Mouse (Mus musculus) hindbrain, embryonic 15.5 days (tissue): Measurements from ENCODE around the gene Gm44579. TPM values are rescaled to one million over a fixed set of nuclear protein-coding genes. Genes with fewer than 3 reads are reported as not detected.

Experiments used
- ATAC-seq: fragments of 200-750 bp; cut with Nextera tagmentation; 2 replicates; pipeline ENCODE4 v1.8.0; 2017; ENCODE audit warnings: low read depth, moderate number of reproducible peaks, moderate TSS enrichment; ENCODE audit not compliant: low FRiP score
- H3K27ac ChIP-seq: fragments of 300-500 bp; sonication (generic); replicated peaks from 2 replicates; pipeline ENCODE4 v1.5.1; 2015; ENCODE audit warnings: mild to moderate bottlenecking, inconsistent platforms
- H3K27me3 ChIP-seq: fragments of 300-500 bp; sonication (generic); 2 replicates; pipeline ENCODE4 v1.6.1; 2015; ENCODE audit warnings: control low read depth, inconsistent platforms
- H3K36me3 ChIP-seq: fragments of 300-500 bp; sonication (generic); 2 replicates; pipeline ENCODE4 v1.6.1; 2015; ENCODE audit warnings: control low read depth, inconsistent platforms
- H3K4me1 ChIP-seq: fragments of 300-500 bp; sonication (generic); replicated peaks from 2 replicates; pipeline ENCODE4 v1.6.1; 2015; ENCODE audit warnings: control low read depth, inconsistent platforms
- H3K4me2 ChIP-seq: fragments of 300-500 bp; sonication (generic); 2 replicates; pipeline ENCODE4 v1.6.1; 2015; ENCODE audit warnings: moderate library complexity, mild to moderate bottlenecking, inconsistent platforms
- H3K4me3 ChIP-seq: fragments of 300-500 bp; sonication (generic); 2 replicates; pipeline ENCODE4 v1.5.1; 2015; ENCODE audit warnings: mild to moderate bottlenecking, inconsistent platforms
- H3K9ac ChIP-seq: fragments of 300-500 bp; sonication (generic); 2 replicates; pipeline ENCODE4 v1.6.1; 2015; ENCODE audit warnings: inconsistent platforms
- H3K9me3 ChIP-seq: fragments of 300-500 bp; sonication (generic); 2 replicates; pipeline ENCODE4 v1.6.1; 2016; ENCODE audit warnings: control low read depth, inconsistent platforms
- WGBS: fragments of 180-500 bp; shearing (Covaris S2); methylation state at CpG from one replicate; pipeline ENCODE4 v1.1.7; 2015; 5-methylcytosine and 5-hydroxymethylcytosine counted together
- polyA plus RNA-seq: library from polyadenylated mRNA; unstranded; fragments of >200 nt; fragmentation: Nextera tagmentation; extraction: Ambion mirVana; gene quantifications from 2 replicates; pipeline ENCODE4 v1.2.1, GENCODE M21; 2015

Gene Gm44579
- polyA plus RNA-seq, 1 experiment from 2014 or later: not detected

DNA sequence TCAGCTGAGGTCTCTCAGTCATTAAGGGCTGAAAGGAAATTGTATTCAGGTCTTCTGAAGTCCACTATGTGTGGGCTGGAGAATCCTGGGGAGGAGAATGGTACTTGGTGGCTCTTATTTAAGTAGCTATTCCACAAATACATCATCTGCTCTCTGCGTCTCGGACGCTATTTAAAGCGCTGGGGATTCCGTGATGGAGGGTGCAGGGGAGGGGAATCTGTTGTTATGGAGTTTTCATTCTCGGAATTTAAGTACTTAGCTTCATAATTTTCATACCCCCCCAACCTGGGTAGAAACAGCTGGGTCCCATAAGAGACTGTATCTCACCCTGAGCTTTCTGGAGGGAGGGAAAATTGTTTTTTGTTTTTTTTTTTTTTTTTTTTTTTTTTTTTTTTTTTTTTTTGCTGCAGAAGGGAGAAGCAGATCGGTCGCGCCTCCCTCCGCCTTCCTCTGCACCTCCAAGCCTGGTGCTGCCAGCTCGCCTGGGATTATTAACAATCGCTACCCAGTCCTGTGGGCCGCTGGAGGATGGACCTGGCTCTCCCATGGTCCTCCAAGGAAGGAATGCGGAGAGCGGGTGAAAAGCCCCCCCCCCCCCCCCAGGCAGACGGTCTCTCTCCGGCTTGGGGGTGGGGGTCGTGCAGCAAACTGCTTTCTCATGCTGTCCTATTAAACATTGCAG is 53.7 kb downstream of the Gm44579 start, which contains the start of gene Ccdc184:
TSS of gene Ccdc184 (plus strand) at position 196 of the 682 bp plus-strand sequence.
- no peaks in the 10 kb centered on the region for H3K9me3 ChIP-seq
- peak within 1 kb of the TSS; percentile 68 for H3K9ac ChIP-seq
- H3K36me3 ChIP-seq: no peaks in the 10 kb centered on the region
- H3K27ac ChIP-seq: peak within 1 kb of the TSS; percentile 95
- peak within 1 kb of the TSS; percentile 58 for H3K4me3 ChIP-seq
- ATAC-seq: peak; percentile 83
- peaks cover 44% of the 10 kb centered on the region for H3K4me1 ChIP-seq
- H3K4me2 ChIP-seq: peak within 1 kb of the TSS; percentile 82
- under 1% methylated on average over 18 of the region's 18 CpGs for WGBS
- no peaks in the 10 kb centered on the region; the same call in 1 of the 2 replicates for H3K27me3 ChIP-seq

- Histone ChIP-seq H3K4me1 (peaks cover 29% of the 10 kb centered on the region), H3K9ac (no peak within 1 kb of the TSS), H3K27ac (no peak within 1 kb of the TSS), H3K36me3 (no peaks in the 10 kb centered on the region), H3K4me3 (no peak within 1 kb of the TSS), H3K4me2 (0 out of 2 replicates have a peak within 1 kb of the TSS, but pooled peaks have one; percentile 82), H3K9me3 (no peaks in the 10 kb centered on the region), H3K27me3 (no peaks in the 10 kb centered on the region; the same call in 1 of the 2 replicates)
- 86% methylated on average over 5 of the region's 5 CpGs for WGBS
- no peak for ATAC-seq
Observed at GRCm38 (mm10) chr15:98165525-98165924, 55.3 kb downstream of the Gm44579 start, which contains the start of gene Asb8. Asb8 (minus strand) TSS chr15:98165625.

- H3K9me3 ChIP-seq: no peaks in the 10 kb centered on the region
- H3K4me2 ChIP-seq: no peak overlapping the region
- H3K4me3 ChIP-seq: no peak overlapping the region
- no peaks in the 10 kb centered on the region; the same call in 1 of the 2 replicates for H3K27me3 ChIP-seq
- H3K9ac ChIP-seq: no peak overlapping the region
- no peaks in the 10 kb centered on the region for H3K36me3 ChIP-seq
- H3K27ac ChIP-seq: no peak overlapping the region
- ATAC-seq: no peak
- H3K4me1 ChIP-seq: peaks cover 6% of the 10 kb centered on the region
- WGBS: 77% methylated on average over 4 of the region's 4 CpGs
Observed at GRCm38 (mm10) chr15:98162561-98162960, 58.2 kb downstream of the Gm44579 start.

DNA sequence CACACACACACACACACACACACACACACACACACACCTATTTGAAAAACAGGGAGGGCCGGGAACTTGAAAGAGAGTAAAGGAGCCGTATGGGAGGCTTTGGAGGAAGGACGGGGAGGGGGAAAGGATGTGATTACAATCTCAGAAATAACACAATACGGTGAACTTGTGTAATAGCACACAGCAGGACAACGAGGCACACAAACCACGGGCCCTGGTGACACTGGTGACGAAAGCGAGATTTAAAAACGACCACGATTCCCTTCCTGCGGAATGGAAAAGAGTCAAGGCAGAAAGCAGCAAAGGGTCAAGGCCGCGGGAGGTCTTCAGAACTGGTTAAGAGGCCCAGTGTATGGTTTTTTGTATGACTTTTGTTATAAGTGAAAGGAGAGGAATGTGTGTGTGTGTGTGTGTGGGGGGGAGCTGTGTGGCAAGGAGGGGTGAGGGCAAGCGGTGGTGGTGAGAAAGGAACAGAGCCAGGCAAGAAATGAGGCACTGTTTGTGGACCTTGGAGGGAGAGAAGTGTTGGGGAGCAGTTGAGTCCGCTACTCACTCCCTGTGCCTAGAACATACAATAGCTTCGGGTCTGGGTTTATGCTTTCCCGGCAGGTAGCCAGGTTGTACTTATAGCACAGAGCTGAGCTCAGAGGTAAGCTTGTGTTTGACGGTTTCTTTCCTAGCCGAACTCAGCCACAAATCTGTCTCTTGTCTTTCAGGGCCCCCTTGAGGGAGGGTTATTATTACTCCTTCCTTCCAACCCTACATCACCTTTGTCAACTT is 59.6 kb downstream of the Gm44579 start:
- no peaks in the 10 kb centered on the region; the same call in 1 of the 2 replicates for H3K27me3 ChIP-seq
- 53% methylated on average over 19 of the region's 19 CpGs for WGBS
- H3K36me3 ChIP-seq: no peaks in the 10 kb centered on the region
- no peak overlapping the region for H3K4me2 ChIP-seq
- no peak overlapping the region for H3K9ac ChIP-seq
- no peak overlapping the region for H3K27ac ChIP-seq
- ATAC-seq: no peak
- no peaks in the 10 kb centered on the region for H3K9me3 ChIP-seq
- H3K4me3 ChIP-seq: no peak overlapping the region
- H3K4me1 ChIP-seq: no peaks in the 10 kb centered on the region

GRCm38 (mm10) chr15:98157253-98157652 is 63.5 kb downstream of the Gm44579 start:
- H3K4me2 ChIP-seq: no peak overlapping the region
- WGBS: 74% methylated on average over 1 of the region's 1 CpGs
- no peaks in the 10 kb centered on the region for H3K9me3 ChIP-seq
- H3K36me3 ChIP-seq: no peaks in the 10 kb centered on the region
- H3K4me1 ChIP-seq: no peaks in the 10 kb centered on the region
- no peaks in the 10 kb centered on the region for H3K27me3 ChIP-seq
- no peak for ATAC-seq
- H3K9ac ChIP-seq: no peak overlapping the region
- H3K27ac ChIP-seq: no peak overlapping the region
- H3K4me3 ChIP-seq: no peak overlapping the region

DNA sequence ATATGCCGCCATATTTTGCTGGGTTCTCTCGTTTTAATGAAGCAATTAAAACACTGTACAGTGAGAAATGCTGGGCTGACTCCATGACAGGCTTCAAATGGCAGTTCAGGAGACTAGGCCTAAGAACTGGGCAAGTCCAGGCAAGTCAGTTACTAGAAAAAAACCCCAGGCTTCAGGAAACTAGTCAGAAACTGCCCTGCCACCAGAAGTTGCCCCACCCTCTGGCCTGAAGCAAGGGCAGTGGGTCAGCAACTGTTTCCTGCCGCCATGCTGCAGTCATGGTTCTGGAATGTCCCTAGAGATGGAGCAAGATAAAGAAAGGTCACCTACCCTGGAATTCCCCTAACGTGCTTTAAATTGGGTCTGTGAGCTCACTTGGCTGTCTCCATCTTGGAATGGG is 64.8 kb downstream of the Gm44579 start:
- no peaks in the 10 kb centered on the region for H3K4me1 ChIP-seq
- no peak overlapping the region for H3K27ac ChIP-seq
- no peaks in the 10 kb centered on the region for H3K36me3 ChIP-seq
- WGBS: 75% methylated on average over 4 of the region's 4 CpGs
- ATAC-seq: no peak
- H3K9ac ChIP-seq: no peak overlapping the region
- no peaks in the 10 kb centered on the region for H3K9me3 ChIP-seq
- no peak overlapping the region for H3K4me3 ChIP-seq
- no peaks in the 10 kb centered on the region for H3K27me3 ChIP-seq
- no peak overlapping the region for H3K4me2 ChIP-seq

DNA sequence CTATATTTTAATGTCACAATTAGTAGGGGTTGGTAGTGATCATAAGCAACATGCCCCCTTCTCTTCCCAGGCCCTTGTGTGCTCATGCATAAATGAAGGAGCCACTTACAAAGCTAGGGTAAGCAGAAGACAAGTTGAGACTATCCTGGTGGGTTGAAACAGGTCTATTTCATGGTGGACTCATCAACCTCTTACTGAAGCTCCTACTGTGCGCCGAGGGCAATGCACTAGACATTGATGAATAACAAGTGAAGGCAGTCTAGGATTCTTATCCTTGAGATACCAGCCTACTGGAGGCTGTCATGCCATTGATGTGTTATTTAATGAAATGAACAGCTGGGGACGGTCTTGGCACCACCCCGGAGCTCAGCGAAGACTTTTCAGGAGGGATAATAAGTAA is 65.5 kb downstream of the Gm44579 start:
- Histone ChIP-seq H3K4me2 (no peak overlapping the region), H3K9ac (no peak overlapping the region), H3K27ac (no peak overlapping the region), H3K4me3 (no peak overlapping the region), H3K4me1 (no peaks in the 10 kb centered on the region), H3K36me3 (no peaks in the 10 kb centered on the region), H3K9me3 (no peaks in the 10 kb centered on the region), H3K27me3 (no peaks in the 10 kb centered on the region)
- ATAC-seq: no peak
- WGBS: 91% methylated on average over 5 of the region's 5 CpGs

DNA sequence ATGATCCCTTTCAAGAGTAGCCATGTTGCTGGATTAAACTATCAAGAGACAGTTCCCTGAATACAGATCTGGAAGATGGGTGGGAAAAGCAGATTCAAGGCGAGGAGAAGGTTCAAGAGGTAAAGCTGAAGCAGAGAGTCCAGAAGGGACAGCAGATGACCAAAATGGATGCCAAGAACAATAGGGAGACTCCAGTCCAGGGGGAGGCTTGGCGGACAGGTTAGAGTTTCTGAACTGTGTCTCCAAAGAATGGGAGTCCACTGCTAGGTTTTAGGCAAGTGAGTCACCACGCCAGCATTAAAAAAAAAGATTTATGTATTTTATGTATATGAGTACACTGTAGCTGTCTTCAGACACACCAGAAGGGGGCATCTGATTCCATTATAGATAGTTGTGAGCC is 66.1 kb downstream of the Gm44579 start:
- Histone ChIP-seq H3K9ac (no peak overlapping the region), H3K36me3 (no peaks in the 10 kb centered on the region), H3K27me3 (no peaks in the 10 kb centered on the region), H3K4me2 (no peak overlapping the region), H3K9me3 (no peaks in the 10 kb centered on the region), H3K27ac (no peak overlapping the region), H3K4me1 (no peaks in the 10 kb centered on the region), H3K4me3 (no peak overlapping the region)
- no peak for ATAC-seq
- WGBS: 75% methylated on average over 3 of the region's 3 CpGs

DNA sequence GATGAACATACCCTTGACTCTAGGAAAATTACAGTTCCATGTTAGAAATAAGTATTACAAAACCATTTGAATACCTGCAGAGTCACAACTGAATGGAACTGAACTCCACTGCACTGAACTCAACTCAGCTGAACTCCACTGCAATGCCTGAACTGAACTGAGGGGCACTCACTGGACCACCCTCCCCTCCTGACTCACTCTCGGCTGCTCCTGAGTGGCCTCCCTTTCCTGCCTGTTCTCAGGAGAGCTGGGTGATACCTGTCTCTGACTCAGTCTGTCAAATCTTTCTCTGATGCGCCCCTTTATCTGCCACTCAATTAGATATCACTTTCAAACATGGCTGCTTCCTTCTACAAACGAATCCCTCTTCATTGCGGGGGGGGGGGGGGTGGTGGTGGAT is 66.6 kb downstream of the Gm44579 start:
- Histone ChIP-seq H3K9ac (no peak overlapping the region), H3K27me3 (no peaks in the 10 kb centered on the region), H3K4me1 (no peaks in the 10 kb centered on the region), H3K27ac (no peak overlapping the region), H3K9me3 (no peaks in the 10 kb centered on the region), H3K4me2 (no peak overlapping the region), H3K4me3 (no peak overlapping the region), H3K36me3 (no peaks in the 10 kb centered on the region)
- WGBS: 66% methylated on average over 4 of the region's 4 CpGs
- ATAC-seq: no peak

DNA sequence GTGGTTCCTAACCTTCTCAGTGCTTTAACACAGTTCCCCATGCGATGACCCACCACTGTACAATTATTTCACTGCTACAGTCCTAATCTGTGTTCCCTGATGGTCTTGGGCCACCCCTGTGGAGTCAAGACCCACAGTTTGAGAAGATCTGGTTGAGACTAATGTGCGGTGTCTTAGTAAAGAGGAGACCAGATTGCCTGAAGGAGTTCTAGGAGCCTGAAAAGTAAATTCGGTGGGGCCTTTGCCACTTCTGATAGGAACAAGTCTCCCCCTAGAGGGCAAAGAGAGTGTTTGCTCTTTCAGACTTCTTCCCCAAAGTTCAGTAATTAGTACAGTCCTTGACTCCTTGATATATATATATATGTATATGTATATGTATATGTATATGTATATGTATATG is 67.2 kb downstream of the Gm44579 start:
- ATAC-seq: no peak
- H3K27ac ChIP-seq: no peak overlapping the region

DNA sequence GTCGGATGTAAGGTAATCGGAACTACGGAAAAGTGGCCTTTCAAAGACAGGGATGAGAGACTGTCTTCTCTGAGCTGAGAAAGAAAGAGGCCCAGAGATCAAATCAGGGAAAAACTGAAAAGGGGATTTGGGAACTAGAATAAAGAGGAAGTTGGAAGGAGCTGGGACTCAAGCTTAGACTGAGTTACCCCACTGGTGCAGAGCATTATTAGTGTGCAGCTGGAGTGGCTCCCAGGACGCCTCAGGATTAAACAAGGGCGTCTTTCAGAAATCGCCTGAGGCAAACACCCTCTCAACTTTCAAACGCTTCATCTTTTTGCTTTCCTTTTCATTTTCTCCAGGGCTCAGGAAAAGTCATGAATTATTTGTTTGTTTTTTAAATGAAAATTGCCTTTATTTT is 67.9 kb downstream of the Gm44579 start:
- H3K4me3 ChIP-seq: no peak overlapping the region
- H3K9me3 ChIP-seq: no peaks in the 10 kb centered on the region
- no peak for ATAC-seq
- H3K4me1 ChIP-seq: no peaks in the 10 kb centered on the region
- H3K27ac ChIP-seq: no peak overlapping the region
- no peaks in the 10 kb centered on the region for H3K36me3 ChIP-seq
- WGBS: 71% methylated on average over 7 of the region's 7 CpGs
- no peak overlapping the region for H3K9ac ChIP-seq
- no peaks in the 10 kb centered on the region for H3K27me3 ChIP-seq
- H3K4me2 ChIP-seq: no peak overlapping the region

More for the DNA sequence above, 67.2 kb downstream of the Gm44579 start:
- Histone ChIP-seq H3K9me3 (no peaks in the 10 kb centered on the region), H3K27me3 (no peaks in the 10 kb centered on the region), H3K36me3 (no peaks in the 10 kb centered on the region), H3K4me2 (no peak overlapping the region), H3K9ac (no peak overlapping the region), H3K4me3 (no peak overlapping the region), H3K4me1 (no peaks in the 10 kb centered on the region)
- 36% methylated on average over 3 of the region's 3 CpGs for WGBS

DNA sequence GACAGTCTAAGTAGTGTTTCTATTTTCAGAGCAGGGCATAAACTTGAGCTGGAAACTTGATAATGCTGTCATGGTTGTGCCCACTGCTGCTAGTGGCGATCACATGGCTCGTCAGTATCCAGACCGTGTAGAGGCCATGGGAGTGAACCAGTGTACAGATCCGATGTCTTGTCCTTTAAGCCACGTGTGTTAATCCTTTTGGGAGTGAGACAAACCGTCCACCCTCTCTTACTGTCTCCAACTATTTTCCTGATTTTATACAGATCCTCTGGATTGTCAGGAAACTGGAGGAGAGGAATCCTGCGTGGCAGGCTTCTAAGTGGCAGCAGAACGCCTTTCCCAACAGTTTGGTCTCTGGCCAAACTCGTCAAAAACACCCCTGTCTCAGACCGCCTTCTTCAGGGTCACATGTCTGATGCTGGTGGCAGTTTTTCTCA is 71.6 kb downstream of the Gm44579 start:
- Histone ChIP-seq H3K36me3 (no peaks in the 10 kb centered on the region), H3K9me3 (no peaks in the 10 kb centered on the region), H3K4me1 (peaks cover 12% of the 10 kb centered on the region), H3K4me2 (no peak overlapping the region), H3K9ac (no peak overlapping the region), H3K27me3 (no peaks in the 10 kb centered on the region), H3K4me3 (no peak overlapping the region), H3K27ac (no peak overlapping the region)
- ATAC-seq: no peak
- whole genome bisulfite sequencing: 80% methylated on average over 10 of the region's 10 CpGs
